In the genomic region with DNA sequence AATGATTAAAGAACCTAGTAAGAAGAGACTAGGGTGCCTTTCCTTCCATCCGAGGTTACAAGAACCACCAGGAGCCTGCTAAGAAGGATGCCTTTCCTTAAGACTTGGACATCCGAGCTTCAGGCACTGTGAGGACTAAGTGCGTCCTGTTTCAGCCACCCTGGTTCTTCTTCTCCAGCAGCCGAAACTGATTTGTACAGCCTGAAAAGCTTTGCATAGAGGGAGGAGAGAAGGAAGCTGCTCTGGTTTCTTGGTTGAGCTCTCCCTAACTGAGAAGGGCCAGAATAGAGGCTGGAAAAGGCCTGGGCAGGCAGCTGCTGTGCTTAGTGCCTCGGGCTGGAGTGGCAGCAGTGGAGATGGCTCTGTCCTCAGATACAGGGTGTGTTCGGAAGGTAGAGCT, we compare ENCODE assay signal across 23 mouse cellular contexts.
DNase-seq lines count a peak whose midpoint lies in the region; ATAC-seq and TF ChIP-seq lines count a peak whose summit lies in the region.
"Had no signal": no experiment of that assay in that cellular context is flagged by ENCODE, and none has a peak within 500 bp of the region (broad histone marks: within the 10 kb centered on the region; RNA-seq: fewer than 3 reads in every experiment).

No protein-coding gene starts in this region.

- WGBS in heart, embryonic 15.5 days = 75% methylated on average over 6 of the region's 6 CpGs
- WGBS in intestine, embryonic 15.5 days = 82% methylated on average over 6 of the region's 6 CpGs

- peak overlapping the region; percentile 80 for H3K27ac ChIP-seq in gastrocnemius, adult 2 months
- peak overlapping the region; percentile 10 for H3K27ac ChIP-seq in heart, embryonic 15.5 days
- no peak overlapping the region for H3K27ac ChIP-seq in intestine, embryonic 15.5 days
- H3K27ac ChIP-seq: embryonic facial prominence, embryonic 12.5 days; forebrain, embryonic 15.5 days; hindbrain, embryonic 15.5 days; limb, embryonic 15.5 days; liver, embryonic 13.5 days; midbrain, embryonic 13.5 days had no signal

- no peak for ATAC-seq in heart, embryonic 15.5 days (replicated peaks; ENCODE audit: insufficient number of reproducible peaks, insufficient read depth, low FRiP score, low read depth)
- no peak for ATAC-seq in intestine, embryonic 15.5 days
- ATAC-seq: activated CD4-positive, CD25-positive, alpha-beta regulatory T cell, adult 4 months; forebrain, embryonic 15.5 days; lung, postnatal 0 days; midbrain, embryonic 13.5 days had no signal

- H3K27me3 ChIP-seq in heart, embryonic 15.5 days = no peaks in the 10 kb centered on the region
- H3K27me3 ChIP-seq in intestine, embryonic 15.5 days (replicated peaks) = no peaks in the 10 kb centered on the region
- H3K27me3 ChIP-seq: embryonic facial prominence, embryonic 12.5 days; forebrain, embryonic 15.5 days; hindbrain, embryonic 15.5 days; limb, embryonic 15.5 days; liver, embryonic 13.5 days; megakaryocyte, embryonic 14.5 days; midbrain, embryonic 13.5 days had no signal

- peaks cover 34% of the 10 kb centered on the region for H3K4me1 ChIP-seq in heart, embryonic 15.5 days (replicated peaks)
- H3K4me1 ChIP-seq in intestine, embryonic 15.5 days (replicated peaks) = 0 out of 2 replicates have a peak, but pooled peaks cover 2% of the 10 kb centered on the region
- H3K4me1 ChIP-seq: hindbrain, embryonic 15.5 days; limb, embryonic 15.5 days; liver, embryonic 13.5 days; megakaryocyte, embryonic 14.5 days had no signal

- H3K9me3 ChIP-seq in heart, embryonic 15.5 days (replicated peaks) = no peaks in the 10 kb centered on the region
- no peaks in the 10 kb centered on the region for H3K9me3 ChIP-seq in intestine, embryonic 15.5 days
- H3K9me3 ChIP-seq: embryonic facial prominence, embryonic 12.5 days; forebrain, embryonic 15.5 days; hindbrain, embryonic 15.5 days; limb, embryonic 15.5 days; liver, embryonic 13.5 days; midbrain, embryonic 13.5 days had no signal

- intact Hi-C loops in gastrocnemius, adult 2 months (cut with DNase I) = loop anchor here (5.0 kb wide), 1 partner anchor 36 kb away; no protein-coding TSS in a partner anchor
- intact Hi-C loops in heart, postnatal 10 days (cut with DNase I) = no loop called here

- no peak overlapping the region for H3K9ac ChIP-seq in heart, embryonic 15.5 days
- H3K9ac ChIP-seq in intestine, embryonic 15.5 days = no peak overlapping the region
- H3K9ac ChIP-seq: embryonic facial prominence, embryonic 12.5 days; forebrain, embryonic 15.5 days; hindbrain, embryonic 15.5 days; limb, embryonic 15.5 days; liver, embryonic 13.5 days; midbrain, embryonic 13.5 days had no signal

- no peaks in the 10 kb centered on the region for H3K36me3 ChIP-seq in heart, embryonic 15.5 days
- H3K36me3 ChIP-seq in intestine, embryonic 15.5 days = no peaks in the 10 kb centered on the region
- H3K36me3 ChIP-seq: embryonic facial prominence, embryonic 12.5 days; forebrain, embryonic 15.5 days; hindbrain, embryonic 15.5 days; limb, embryonic 15.5 days; liver, embryonic 13.5 days; midbrain, embryonic 13.5 days had no signal

- no peak overlapping the region for H3K4me2 ChIP-seq in heart, embryonic 15.5 days
- no peak overlapping the region for H3K4me2 ChIP-seq in intestine, embryonic 15.5 days (replicated peaks)
- H3K4me2 ChIP-seq: embryonic facial prominence, embryonic 12.5 days; forebrain, embryonic 15.5 days; hindbrain, embryonic 15.5 days; limb, embryonic 15.5 days; liver, embryonic 13.5 days; midbrain, embryonic 13.5 days had no signal

- no peak for TF ChIP-seq CTCF in gastrocnemius, adult 2 months (IDR thresholded peaks at IDR 0.05)

- peak overlapping the region; percentile 43 for H3K4me3 ChIP-seq in gastrocnemius, adult 2 months
- H3K4me3 ChIP-seq in heart, embryonic 15.5 days = no peak overlapping the region
- H3K4me3 ChIP-seq in intestine, embryonic 15.5 days (replicated peaks) = no peak overlapping the region
- H3K4me3 ChIP-seq: embryonic facial prominence, embryonic 12.5 days; forebrain, embryonic 15.5 days; hindbrain, embryonic 15.5 days; limb, embryonic 15.5 days; liver, embryonic 13.5 days; megakaryocyte, embryonic 14.5 days; midbrain, embryonic 13.5 days had no signal

- peak; percentile 34 for DNase-seq in gastrocnemius, adult 2 months
- DNase-seq in gastrocnemius, postnatal 10 days = no peak
- no peak for DNase-seq in heart, postnatal 10 days
- peak; percentile 11 to 20 for DNase-seq in spleen, postnatal 36 days (ENCODE audit: low spot score in 2 of 2)
- DNase-seq in spleen, postnatal 4 days (ENCODE audit: low spot score in 2 of 2) = no peak
- DNase-seq: embryo, embryonic 11 days; kidney, adult 2 months; kidney, postnatal 4 days; left cerebral cortex, postnatal 4 days; liver, embryonic 13.5 days; lung, adult 18-20 months; thymus, adult 18-20 months; thymus, postnatal 36 days had no signal

Comparison
In these comparisons a context has a peak if more than half of its experiments do, and no peak if none do; other contexts are left out.
1. DNase-seq: peak in gastrocnemius, adult 2 months (single experiment) and spleen, postnatal 36 days (2 of 2); none in gastrocnemius, postnatal 10 days (single experiment), heart, postnatal 10 days (0 of 2) and spleen, postnatal 4 days (0 of 2).